Mouse (Mus musculus): ENCODE results near the gene Slc1a7.

The Slc1a7 gene

GRCm38 (mm10) chr4:107967966-107968682 is at the start of gene Slc1a7:
TSS of gene Slc1a7 (plus strand) at chr4:107968332.
- DNase-seq (ENCODE audit: low spot score in 2 of 2) = no peak

- no peak for DNase-seq (ENCODE audit: low spot score in 2 of 2)
Observed at GRCm38 (mm10) chr4:107920336-107920735, 47.8 kb upstream of the Slc1a7 start.

GRCm38 (mm10) chr4:107921152-107921695 is 46.9 kb upstream of the Slc1a7 start:
- no peak for DNase-seq (ENCODE audit: low spot score in 2 of 2)

- no peak for DNase-seq (ENCODE audit: low spot score in 2 of 2)
Observed at GRCm38 (mm10) chr4:107921952-107922351, 46.2 kb upstream of the Slc1a7 start.

- peak; percentile 43 to 83 for DNase-seq (ENCODE audit: low spot score in 2 of 2)
Observed at GRCm38 (mm10) chr4:107923145-107923802, 44.9 kb upstream of the Slc1a7 start, which contains the start of gene Cpt2. TSS of gene Cpt2 (minus strand) at chr4:107923610.

DNA sequence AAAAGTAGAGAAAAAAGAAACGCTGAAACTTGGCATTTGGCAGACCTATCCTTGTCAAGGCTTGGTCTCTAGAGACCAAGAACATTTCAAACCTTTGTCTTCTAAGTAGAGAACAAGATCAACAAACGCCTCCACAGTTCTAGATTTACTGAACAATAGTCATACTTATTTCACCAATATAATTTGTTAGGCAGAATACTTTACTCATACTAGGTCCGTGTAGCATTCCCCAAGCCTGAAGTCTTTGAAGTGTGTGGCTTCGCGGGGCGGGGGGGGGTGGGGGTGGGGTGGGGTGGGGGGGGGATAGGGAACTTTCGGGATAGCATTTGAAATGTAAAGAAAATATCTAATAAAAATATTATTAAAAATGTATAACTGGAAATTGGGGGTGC is 44.3 kb upstream of the Slc1a7 start:
- no peak for DNase-seq (ENCODE audit: low spot score in 2 of 2)

- no peak for DNase-seq (ENCODE audit: low spot score in 2 of 2)
Observed at GRCm38 (mm10) chr4:107928269-107928668, 39.9 kb upstream of the Slc1a7 start.

DNA sequence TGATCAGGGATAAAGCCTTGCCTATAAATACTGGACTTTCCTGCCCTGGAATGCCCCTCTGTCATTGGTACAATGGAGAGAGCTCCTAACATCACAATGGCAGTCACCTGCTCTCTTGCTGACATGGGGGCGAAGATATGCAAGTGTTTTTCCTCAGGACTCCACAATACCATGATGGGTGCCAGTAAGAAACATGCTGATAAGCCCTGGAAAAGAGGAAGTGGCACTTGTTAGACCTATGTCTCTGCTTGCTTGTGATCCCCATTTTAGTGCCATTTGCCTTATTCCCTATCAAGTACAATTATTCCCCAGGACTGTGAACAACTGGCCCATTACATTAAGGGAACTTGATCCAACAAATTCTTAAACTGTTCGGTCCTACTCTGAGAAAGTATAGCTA is 39.4 kb upstream of the Slc1a7 start:
- no peak for DNase-seq (ENCODE audit: low spot score in 2 of 2)

- no peak for DNase-seq (ENCODE audit: low spot score in 2 of 2)
Observed at GRCm38 (mm10) chr4:107931453-107931852, 36.7 kb upstream of the Slc1a7 start.

DNA sequence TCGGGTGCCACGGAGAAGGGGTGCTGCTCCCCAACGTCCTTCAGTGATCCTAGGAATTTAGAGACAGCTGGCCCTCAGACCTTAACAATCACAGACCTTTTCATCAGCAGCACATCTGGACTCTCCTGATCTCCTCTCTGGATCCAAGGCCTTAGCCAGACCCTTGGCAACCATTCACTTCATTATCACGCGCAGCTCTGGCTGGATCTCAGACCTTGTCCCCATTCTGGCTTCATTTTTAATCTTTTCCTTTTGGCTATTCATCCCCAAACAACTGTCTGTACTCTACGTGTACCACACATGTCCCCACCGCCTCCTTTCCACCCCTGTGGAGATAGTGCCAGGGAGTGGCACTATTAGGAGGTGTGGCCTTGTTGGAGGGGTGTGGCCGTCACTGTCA is 34.9 kb upstream of the Slc1a7 start:
- DNase-seq (ENCODE audit: low spot score in 2 of 2) = no peak

- DNase-seq (ENCODE audit: low spot score in 2 of 2) = no peak
Observed at GRCm38 (mm10) chr4:107935254-107935653, 32.9 kb upstream of the Slc1a7 start.

GRCm38 (mm10) chr4:107937338-107937737 is 30.8 kb upstream of the Slc1a7 start:
- DNase-seq (ENCODE audit: low spot score in 2 of 2) = peak; percentile 50 to 70

DNA sequence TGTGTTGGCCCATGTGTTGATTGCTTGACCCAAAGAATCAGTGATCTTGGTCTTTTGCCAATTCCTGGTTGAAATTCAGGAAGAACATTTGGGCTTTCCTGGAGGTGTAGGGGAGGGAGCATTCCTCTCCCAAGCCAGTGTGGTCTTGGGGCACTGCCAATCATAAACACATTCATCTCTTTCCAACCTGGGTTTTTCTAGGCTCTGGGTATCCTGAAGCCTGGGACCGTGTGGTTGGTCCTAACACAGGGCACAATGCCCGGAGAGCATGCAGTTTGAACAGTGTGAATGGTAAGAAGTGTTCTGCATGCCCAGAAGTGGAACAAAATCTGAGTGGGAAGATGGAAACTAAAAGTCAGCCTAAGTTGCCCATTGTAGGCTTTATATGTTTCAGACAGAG is 30.0 kb upstream of the Slc1a7 start:
- DNase-seq (ENCODE audit: low spot score in 2 of 2) = no peak

DNA sequence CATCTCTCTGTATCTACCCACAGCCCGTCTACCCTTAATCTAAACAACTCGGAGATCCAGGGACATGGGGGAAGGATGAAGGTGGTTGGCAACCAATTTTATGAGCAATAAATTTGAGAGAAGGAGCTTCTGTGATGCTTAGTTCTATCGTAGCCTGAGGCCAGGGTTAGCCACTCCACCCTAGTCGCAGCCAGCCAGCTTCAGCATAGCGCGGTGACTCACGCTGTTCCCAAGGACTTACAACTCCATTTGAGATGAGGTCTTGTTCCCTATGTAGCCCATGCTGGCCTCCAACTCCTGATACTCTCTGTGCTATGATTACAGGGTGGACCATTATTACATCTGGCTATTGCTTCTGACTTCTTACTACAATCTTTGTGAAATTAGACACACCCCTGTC is 25.4 kb upstream of the Slc1a7 start:
- DNase-seq (ENCODE audit: low spot score in 2 of 2) = no peak

- no peak for DNase-seq (ENCODE audit: low spot score in 2 of 2)
Observed at GRCm38 (mm10) chr4:107944141-107944540, 24.0 kb upstream of the Slc1a7 start.

DNA sequence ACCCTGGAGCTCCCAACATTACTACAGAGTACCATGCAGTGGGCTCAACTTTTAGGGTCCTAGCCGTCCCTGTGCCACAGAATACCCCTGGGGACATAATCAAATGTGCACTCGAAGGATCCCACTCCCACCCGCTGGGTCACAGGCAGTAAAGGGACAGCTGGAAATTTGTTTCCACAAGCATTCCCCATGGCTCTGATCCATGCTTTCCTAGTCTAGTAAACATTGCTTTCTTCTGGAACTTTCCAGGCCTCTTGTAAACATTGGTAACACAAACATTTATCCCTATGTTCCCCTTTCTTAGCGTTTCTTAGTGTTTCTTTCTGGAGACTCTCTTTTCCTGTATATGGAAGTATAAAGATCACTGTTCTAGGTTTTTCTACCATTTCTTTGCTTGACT is 18.2 kb upstream of the Slc1a7 start:
- no peak for DNase-seq (ENCODE audit: low spot score in 2 of 2)

- DNase-seq (ENCODE audit: low spot score in 2 of 2) = no peak
Observed at GRCm38 (mm10) chr4:107952845-107953244, 15.3 kb upstream of the Slc1a7 start.

- DNase-seq (ENCODE audit: low spot score in 2 of 2) = no peak
Observed at GRCm38 (mm10) chr4:107955691-107956090, 12.4 kb upstream of the Slc1a7 start.

GRCm38 (mm10) chr4:107958487-107958886 is 9.6 kb upstream of the Slc1a7 start:
- DNase-seq (ENCODE audit: low spot score in 2 of 2) = no peak

DNA sequence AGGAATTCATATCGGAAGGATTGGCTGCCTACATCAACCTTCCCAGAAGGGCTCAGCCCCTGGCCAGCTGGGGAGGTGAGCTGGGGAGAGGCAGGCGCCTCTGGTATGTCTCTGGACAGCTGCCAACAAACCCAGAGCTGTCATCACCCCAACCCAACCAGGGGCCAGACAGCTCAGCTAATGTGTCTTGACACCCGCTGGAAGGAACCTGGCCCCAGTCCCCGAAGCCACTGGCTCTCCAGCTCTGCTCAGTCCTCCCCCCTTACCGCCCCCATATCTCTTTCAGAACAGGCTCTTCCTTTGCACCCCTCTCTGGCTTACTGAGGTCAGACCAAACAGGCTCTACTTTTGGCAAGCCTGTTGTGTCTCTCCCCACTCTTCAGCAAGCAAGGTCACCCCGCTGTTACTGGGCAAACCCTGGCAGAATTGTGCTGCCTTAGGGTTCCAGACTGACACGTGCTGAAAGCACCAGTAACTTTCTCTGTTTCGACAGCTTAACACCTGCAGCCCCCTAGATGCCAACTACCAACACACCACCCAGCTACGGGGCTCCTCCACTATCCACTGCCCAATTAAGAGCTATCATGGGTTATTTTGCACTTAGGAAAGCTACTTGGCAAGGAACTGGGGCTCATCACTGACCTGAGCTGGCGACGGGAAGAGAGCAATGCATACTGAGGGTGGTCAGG is 5.9 kb upstream of the Slc1a7 start:
- DNase-seq (ENCODE audit: low spot score in 2 of 2) = no peak

DNA sequence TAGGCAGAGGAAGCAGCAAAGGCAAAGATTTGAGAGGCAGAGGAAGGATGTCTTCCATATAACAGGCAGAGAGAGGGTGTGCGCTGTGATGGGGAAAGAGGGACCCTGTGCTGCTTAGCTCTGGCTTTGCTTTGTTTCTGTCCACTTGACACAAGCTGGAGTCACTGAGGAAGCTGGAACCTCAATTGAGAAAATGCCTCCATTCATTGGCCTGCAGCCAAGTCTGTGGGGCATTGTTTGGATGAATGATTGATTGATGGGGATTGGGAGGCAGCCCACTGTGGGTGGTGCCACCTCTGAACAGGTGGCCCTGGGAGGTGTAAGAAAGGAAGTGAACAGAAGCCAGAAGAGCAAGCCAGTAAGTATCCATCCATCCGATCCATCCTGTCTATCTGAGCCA is 5.3 kb upstream of the Slc1a7 start:
- DNase-seq (ENCODE audit: low spot score in 2 of 2) = no peak

DNA sequence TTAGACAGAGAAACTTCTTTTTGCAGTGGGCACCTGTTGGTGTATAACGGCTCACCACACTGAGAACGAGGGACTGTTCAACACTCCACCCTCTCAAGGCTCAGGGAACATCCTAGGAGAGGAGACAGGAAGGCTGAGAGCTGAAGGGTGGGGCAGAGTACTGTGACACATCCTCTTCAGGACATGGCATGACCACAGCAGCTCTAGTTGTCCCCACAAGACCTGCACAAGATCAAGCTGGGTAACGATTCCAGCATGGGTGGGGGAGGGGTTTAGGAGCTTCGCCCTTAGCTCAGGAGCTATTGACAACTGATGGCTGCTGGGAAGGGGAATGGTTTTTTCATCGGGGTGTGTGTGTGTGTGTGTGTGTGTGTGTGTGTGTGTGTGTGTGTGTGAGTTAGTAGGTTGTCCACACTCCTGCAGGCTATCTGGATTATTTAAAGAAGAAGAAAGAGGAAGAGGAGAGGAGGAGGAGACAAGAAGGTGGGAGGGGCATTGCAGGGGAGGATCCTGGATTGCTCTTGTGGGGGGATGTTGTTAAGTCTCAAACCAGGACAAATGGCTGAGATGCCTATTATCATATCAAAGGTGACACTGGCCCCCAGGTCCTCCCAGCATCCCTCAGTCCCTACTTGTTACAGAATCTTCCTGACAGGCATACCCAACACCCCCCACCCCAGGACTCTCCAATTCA is 1.6 kb upstream of the Slc1a7 start:
- no peak for DNase-seq (ENCODE audit: low spot score in 2 of 2)
